Mouse (Mus musculus): Measurements from ENCODE around the gene Hoxd10.

The Hoxd10 gene

DNA sequence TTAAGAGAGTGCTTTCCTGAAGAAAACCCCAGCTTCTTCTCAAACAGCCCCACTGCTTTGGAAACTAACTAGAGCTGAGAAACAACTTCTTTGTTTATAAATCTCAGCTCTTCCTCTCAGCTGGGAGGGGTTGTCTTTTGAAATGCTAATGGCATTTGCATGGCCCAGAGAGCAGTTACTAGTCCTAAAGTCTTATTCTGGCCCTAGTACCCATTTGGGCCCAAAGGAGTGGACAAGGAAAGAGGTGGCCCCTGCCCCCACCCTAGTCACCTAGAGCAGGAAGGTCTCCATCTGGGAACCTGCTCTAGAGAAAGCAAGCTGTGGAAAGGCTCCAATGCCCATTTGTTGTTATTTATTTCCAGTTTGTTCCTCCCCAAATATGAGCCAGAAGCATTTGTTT is 39.3 kb downstream of the Hoxd10 start:
- no peak for DNase-seq (ENCODE audit: inconsistent ontology term)

DNA sequence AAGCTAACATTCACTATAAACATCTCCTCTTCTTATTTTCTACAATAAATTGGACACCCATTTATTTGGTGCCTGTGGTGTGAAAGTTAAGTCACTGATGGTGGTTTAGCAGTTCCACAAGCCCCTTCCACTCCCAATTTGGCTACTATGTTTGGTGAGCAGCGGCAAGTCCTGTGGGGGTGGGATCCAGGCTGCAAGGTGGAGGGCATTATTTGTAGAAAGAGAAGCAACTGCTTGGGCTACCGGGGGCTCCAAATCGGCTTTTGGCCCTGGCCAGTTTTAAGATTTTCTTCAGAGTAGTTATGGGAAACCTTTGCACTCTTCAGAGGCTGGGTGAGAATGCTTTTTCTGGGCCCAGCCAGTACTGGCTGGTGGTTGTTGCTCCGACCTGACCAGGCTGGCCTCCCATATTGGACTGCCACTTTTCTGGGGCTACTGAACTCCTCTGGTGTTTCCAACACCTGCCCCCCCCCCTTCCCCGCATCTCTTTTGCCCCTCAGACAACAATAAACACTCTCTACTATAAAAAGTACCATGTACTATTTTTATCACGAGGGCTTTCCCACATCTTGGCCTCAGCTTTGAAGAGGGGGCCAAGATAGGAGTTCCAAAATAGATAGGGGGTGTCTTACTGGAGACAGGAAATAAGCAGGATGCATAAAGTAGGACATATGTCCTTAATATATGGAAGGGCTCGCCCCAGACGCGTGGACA is 40.2 kb downstream of the Hoxd10 start:
- no peak for DNase-seq (ENCODE audit: inconsistent ontology term)

DNA sequence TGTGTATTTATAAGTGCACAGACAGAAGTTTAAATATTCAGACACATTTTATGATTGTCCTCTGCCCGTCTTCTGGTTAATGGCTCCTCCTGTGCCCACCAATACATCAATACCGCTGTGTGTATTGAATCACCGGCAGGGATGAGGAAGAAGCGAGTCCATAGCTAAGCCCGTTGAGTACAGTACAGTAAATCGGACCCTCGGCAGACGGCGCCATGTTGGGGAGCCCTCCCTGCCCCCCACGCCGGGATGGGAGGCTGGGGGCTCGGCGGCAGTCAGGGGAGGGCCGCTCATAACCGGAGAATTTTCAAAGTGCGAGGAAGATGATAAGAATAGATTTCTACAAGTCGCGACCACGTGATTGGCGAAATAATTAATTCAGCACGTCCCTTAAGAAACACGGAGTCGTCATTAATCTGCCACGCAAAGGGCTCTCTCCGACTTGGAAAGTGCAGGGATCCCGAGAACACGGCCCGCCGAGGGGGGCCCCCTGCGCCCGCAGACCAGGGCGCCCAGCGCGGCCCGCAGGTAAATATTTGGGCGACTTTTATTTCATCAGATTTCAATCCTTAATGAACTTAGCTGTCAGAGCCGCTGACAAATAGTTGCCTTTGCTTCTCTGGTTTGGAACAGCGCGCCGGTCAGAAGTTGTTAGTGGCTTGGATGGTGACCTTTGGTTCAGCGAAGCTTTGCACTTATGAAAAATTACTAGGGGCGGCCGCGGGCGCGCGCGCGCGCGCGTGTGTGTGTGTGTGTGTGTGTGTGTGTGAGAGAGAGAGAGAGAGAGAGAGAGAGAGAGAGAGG is 41.0 kb downstream of the Hoxd10 start:
- no peak for DNase-seq (ENCODE audit: inconsistent ontology term)

DNA sequence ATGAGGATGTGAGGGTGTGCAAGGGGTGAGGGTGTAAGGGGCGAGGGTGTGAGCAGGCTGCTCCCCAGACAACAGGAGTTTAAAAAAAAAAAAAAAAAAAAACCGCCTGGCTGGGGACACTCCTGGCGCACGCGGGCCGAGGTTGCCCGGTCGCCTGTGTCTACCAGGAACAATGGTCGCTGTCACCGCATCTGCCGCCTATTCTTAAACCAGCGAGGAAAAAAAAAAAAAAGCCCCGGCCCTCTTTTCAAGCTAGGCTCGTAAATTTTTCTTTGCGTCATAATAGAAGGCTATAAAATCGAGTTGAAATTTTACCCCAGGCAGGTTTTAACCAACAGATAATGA is 41.6 kb downstream of the Hoxd10 start:
- DNase-seq (ENCODE audit: inconsistent ontology term) = no peak

DNA sequence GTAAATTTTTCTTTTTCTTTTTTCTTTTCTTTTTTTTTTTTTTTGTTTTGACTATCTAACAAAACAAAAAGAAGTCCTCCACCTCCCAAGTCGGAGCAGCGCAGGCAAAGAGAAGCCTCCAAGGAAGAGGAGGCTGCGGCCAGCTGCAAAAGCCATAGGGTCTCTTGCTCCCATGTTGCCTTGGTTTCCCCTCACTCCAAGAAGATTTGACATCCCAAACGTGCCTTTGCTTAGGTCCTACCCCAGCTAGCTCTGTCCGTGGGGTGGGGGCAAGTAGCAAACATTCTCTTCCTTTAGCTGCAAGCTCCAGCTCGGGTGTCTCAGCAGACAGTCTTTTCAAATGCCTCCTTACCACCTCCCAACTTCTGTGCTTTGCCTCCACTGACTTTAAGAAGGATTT is 42.0 kb downstream of the Hoxd10 start:
- no peak for DNase-seq (ENCODE audit: inconsistent ontology term)

DNA sequence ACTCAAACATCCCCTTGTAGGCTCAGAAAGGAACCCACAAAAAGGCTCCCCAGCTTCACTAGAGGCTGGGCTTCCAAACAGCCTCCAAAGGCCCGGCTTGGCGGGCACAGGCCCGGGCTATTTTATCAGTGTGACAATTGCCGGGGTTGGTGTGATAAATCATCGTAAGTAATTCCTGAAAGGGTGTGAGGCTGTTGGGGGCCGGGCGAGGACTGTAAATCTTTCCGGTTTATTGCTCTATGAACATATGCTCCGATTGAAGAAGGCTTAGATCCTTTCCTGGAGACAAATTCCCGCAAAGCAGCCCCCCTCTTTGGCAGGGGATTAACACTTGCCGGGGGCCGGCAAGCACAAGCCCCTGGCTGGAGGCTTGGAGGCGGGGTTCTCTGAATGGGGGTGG is 42.7 kb downstream of the Hoxd10 start:
- DNase-seq (ENCODE audit: inconsistent ontology term) = no peak

- no peak for DNase-seq (ENCODE audit: inconsistent ontology term)
Measured at GRCm38 (mm10) chr2:74734996-74735811, 43.5 kb downstream of the Hoxd10 start.

GRCm38 (mm10) chr2:74735851-74736687 is 44.3 kb downstream of the Hoxd10 start:
- DNase-seq (ENCODE audit: inconsistent ontology term) = no peak

DNA sequence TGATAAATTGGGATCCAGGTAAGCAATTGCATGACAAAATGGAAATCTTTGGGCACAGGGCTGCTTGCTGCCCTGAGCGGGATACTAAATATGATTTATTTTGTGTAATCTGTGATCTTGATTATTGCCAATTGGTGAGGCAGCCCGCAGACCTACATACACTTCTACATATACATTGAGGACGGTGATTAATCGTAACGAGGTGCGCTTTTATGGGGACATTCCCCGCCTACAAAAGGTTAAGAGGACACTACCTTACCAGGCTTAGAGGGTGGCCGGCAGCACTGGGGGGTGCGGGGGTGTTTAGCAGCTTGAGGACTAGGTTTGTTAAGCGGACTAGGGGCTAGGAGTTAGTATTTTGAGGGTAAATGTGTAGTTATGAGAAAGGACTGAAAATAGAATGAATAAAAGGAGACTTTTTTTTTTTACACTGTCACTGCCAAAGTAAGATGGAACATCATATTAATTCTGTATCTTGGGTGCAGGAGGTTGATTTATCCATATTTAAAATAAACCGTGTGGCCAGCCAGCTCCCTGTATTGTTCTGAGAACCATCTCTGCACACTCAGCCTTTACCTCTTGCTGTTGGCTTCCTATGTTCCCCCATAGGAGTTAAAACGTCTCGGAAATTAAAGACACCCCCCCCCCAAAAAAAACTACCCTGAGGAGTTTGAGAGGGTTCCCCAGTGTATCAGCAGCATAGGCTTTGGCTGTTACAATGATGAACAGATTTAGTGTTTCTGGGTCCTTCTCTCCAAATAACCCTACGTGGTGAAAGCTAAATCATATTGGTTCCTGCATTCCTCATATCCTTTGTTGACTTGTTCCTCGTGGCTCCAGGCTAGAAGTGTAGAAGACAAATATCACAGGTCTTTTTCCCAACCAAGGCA is 45.2 kb downstream of the Hoxd10 start:
- DNase-seq (ENCODE audit: inconsistent ontology term) = no peak

- no peak for DNase-seq (ENCODE audit: inconsistent ontology term)
Measured at GRCm38 (mm10) chr2:74737578-74738070, 45.9 kb downstream of the Hoxd10 start.

DNA sequence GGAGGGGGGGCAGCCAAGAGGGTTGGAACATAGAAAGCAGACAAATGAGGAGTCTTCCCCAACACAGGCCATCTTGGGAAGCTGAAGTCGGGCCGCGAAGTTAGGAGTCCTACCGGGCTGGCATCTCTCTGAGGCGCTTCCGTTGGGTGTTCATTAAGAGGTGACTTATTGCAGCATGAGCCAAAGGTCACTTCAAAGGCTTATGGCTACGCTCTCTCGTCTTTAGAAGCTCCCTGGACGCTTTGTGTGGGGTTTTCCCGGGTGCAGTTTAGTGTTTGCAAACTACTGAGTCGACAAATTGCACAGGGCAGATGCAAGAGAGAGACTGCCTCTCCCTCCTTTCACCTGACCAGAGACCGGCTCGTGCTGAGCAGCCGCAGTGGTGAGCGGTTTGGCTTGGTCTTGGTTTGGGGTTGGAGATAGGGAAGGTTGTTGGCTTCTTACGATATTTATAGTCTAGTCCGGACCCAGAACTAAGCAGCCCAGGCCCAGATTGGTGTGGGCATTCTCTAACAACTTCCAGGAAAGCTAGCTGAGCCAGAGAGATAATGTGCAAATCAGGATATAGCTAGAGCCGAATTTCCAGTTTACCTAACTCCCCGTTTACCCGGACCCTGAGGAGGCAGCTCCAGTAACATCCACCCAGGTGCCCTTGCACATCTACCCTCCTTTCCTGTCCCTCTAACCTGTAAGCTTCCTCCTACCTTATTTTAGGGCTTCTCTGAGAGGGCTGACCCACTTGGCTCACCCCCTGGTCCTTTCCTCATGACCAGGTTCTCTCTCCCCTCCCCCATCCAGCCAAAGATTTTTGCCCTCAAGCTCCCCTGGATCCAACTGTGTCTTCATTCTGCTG is 47.1 kb downstream of the Hoxd10 start:
- DNase-seq (ENCODE audit: inconsistent ontology term) = no peak

GRCm38 (mm10) chr2:74739476-74739800 is 47.7 kb downstream of the Hoxd10 start:
- no peak for DNase-seq (ENCODE audit: inconsistent ontology term)

DNA sequence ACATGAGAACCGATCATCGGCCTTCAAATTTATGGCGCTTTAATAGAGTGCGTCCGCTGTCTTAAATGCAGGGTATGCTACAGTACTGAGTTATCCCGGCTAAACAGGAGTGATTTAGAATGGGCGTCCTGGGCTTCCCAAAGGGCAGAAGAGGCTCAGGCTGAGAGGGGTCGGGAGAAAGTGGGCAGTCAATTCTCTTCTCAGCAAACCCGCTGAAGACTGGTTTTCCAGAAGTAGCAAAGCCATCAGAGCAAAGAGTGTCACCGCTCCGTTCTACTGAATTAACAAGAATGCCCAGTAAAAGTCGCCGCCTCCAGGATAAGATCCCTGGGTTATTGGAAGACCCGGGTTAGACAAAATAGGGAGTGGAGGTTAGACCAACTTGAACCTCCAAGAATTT is 48.1 kb downstream of the Hoxd10 start:
- DNase-seq (ENCODE audit: inconsistent ontology term) = no peak

GRCm38 (mm10) chr2:74740311-74741091 is 48.8 kb downstream of the Hoxd10 start:
- DNase-seq (ENCODE audit: inconsistent ontology term) = no peak

DNA sequence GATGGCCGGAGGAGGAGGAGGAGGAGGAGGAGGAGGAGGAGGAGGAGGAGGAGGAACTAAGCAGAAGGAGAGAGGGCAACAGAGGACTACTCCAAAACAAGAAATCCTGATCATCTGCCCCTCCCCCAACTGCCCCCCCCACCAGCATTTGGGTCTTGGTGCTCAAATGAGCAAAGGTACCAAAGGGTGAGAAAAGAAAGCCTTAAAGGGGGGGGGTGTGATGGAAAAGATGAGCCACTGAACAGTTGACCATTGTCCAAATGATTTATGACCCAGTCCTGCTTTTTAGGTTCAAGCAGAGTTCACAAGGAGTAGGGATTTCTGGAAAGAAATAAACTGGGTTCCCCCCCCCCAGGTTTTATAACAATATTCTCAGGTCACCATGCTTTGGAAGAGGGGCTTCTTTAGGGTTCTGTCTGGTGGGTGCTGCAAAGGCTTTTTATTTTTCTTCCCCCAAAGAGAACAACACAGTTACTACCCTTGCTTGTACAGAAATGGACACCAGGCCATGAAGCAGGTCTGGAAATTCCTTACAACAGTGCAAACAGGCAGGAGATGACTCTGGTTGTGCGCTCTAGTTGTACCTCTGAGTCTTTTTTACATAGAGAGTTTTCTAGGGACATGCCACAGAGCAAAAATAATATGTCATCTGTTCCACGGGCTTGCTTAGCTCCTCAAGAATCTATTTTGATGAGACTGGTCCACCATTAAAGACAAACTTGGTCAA is 49.7 kb downstream of the Hoxd10 start:
- no peak for DNase-seq (ENCODE audit: inconsistent ontology term)

GRCm38 (mm10) chr2:74741979-74742277 is 50.2 kb downstream of the Hoxd10 start:
- DNase-seq (ENCODE audit: inconsistent ontology term) = no peak
